Mouse (Mus musculus) lung, adult 10 weeks (tissue): ENCODE measurements around the gene Arhgap40. TPM values are rescaled to one million over a fixed set of nuclear protein-coding genes. Genes with fewer than 3 reads are reported as not detected.

ENCODE experiments used
- polyA plus RNA-seq: library from polyadenylated mRNA; stranded (reverse); fragments of 350-450 nt; fragmentation: Illumina TruSeq; extraction: RNeasy Lipid Tissue Mini Kit (QIAGEN cat#74804); gene quantifications from one replicate; pipeline ENCODE4 v1.2.3, GENCODE M21; 2014; ENCODE audit warnings: low read depth, low replicate concordance; ENCODE audit not compliant: insufficient read depth

The Arhgap40 gene
- 0.34 TPM for polyA plus RNA-seq

GRCm38 (mm10) chr2:158512528-158512927 lies at the start of gene Arhgap40:
TSS of gene Arhgap40 (plus strand) at chr2:158512796.

DNA sequence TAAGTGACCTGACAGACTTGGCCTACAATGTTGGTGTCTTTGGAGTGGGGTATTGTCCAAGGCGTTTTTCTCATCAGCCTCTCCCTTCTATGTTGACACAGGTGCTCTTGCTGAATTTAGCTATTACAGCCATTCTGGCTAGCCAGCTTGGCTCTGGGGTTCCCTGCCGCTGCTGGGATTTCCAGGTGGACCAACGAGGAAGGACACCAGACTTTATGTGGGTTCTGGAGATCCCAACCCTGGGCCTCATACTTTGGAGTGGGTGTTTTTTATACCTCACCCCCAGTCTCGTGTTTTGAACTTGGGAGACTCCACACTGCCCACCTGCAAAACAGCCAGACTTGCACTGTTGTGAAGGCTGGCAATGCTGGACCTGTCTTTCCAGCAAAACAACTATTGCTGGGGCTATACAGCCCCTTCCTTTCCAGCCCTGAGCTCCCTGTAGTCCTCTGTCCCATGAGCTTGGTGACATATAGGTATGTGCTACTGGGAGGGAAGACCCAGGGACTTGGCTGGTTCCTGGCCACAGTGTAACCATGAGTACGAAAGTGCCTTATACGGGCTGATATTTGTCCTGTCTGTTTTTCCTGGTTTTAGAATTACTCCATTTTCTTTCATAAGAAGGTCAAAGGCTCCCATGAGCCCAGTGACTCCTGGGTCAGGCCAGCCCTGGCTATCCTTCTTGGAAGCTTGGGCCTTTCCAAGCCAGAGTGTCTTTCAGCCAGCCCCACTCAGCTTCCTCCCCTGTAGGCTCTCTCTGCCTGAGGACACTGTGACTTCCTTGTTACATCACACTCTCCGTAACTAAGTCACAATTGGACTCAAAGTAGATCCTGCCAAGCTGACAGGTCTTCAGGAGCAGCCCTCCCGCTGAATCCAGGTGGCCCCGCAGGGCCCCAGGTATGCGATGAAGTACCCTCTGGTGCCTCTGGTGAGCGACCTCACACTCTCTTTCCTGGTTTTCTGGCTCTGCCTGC lies 10.5 kb upstream of the Arhgap40 start, which contains the start of gene Adig:
TSS of gene Adig (plus strand) at position 777 of the 977 bp plus-strand sequence.

Other genes with a start within 250 kb of the Arhgap40 start
- 26.8 TPM for gene Lbp, start 206.3 kb upstream of the Arhgap40 start, polyA plus RNA-seq
- gene Snhg11, start 137.2 kb upstream of the Arhgap40 start, polyA plus RNA-seq = 2.4 TPM
- gene Ralgapb, start 102.9 kb upstream of the Arhgap40 start, polyA plus RNA-seq = 9.8 TPM
- 25.6 TPM for gene Adig, start 10.2 kb upstream of the Arhgap40 start, polyA plus RNA-seq
- not detected for gene Slc32a1, start 98.0 kb downstream of the Arhgap40 start, polyA plus RNA-seq
- gene Actr5, start 112.1 kb downstream of the Arhgap40 start, polyA plus RNA-seq = 8.9 TPM
- 21.9 TPM for gene Ppp1r16b, start 152.6 kb downstream of the Arhgap40 start, polyA plus RNA-seq